Mouse (Mus musculus) neutrophil, adult 5-6 weeks (primary cell): ENCODE results near the gene Pparg. TPM values are rescaled to one million over a fixed set of nuclear protein-coding genes. Genes with fewer than 3 reads are reported as not detected.

ENCODE experiments used
- ATAC-seq: fragments of 151-379, 151-347 bp; 2 replicates; pipeline ENCODE4 v1.8.0; 2017; ENCODE audit warnings: mild to moderate bottlenecking, moderate TSS enrichment; ENCODE audit not compliant: insufficient number of reproducible peaks, poor library complexity, low FRiP score, severe bottlenecking; ENCODE audit errors: extremely low read depth
- total RNA-seq: library from RNA; stranded (forward); fragments of 200-1000 nt; gene quantifications from 2 replicates; pipeline ENCODE4 v1.2.3, GENCODE M21; 2017

The Pparg gene
- total RNA-seq, 1 experiment from 2014 or later = 0.93 TPM

DNA sequence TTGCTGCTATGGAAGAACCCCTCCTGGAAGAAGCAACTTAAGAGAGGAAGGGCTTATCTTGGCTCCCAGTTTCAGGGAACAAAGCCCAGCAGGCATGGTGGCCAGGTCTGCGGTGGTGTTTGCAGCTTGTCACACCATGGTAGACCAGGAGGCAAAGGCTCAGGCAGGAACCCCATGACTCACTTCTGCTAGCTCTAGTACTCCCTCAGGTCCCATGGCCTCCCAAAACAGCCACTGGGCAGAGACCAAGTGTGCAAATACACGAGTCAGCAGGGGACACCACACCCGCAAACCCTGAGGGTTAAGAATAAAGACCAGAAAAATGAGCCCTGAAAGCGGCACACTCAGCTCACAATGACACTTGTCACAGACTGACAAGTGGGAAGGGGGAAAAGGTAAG, 175.4 kb downstream of the Pparg start:
- no peak for ATAC-seq

DNA sequence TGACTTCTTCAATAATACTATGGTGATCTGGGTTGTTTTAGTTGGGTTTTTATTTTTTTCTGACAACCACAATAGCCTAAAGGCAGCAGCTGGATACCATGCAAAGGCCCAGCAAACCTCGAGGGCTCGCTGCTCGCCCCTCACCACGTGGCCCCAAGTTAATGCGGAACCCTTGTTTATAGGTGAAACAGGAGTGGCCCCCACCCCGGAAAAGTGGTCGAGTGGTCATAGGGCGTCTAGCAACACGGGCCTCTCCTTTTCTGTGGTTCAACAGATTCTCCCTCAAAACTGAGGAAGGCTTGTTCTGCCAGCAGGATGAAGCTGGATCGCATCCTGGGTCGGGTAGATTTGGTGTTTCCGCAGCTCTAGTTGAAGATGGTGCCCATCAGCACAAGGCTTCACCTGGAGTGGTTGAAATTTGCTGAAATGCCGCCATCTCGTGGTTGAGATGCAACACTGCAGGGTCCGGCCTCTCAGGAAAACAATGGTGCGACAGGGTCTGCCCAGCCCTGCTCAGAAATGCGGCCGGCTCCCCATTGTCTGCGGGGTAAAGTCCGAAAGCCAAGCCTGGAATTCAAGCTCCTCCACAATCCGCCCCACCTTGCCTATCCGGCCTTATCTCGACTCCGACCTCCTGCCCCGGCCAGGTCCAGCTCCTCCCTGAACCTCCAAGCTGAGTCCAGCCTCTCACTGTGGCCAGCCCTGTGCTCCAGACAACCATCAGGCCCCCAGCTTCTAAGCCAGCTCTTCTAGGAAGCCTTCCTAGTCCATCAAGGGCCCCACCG, 178.1 kb downstream of the Pparg start:
- ATAC-seq = peak; percentile 85

Other genes with a start within 250 kb of the Pparg start
- gene Syn2, start 226.0 kb upstream of the Pparg start, total RNA-seq = not detected in 2 replicates
- not detected in 2 replicates for gene Gm17482, start 133.6 kb upstream of the Pparg start, total RNA-seq
- not detected in 2 replicates for gene Timp4, start 108.7 kb upstream of the Pparg start, total RNA-seq
- gene Tsen2, start 183.7 kb downstream of the Pparg start, total RNA-seq = 5.4 and 6.0 TPM in 2 replicates
- not detected in 2 replicates for gene Mkrn2os, start 231.6 kb downstream of the Pparg start, total RNA-seq
- gene Mkrn2, start 241.0 kb downstream of the Pparg start, total RNA-seq = 13.4 and 17.6 TPM in 2 replicates